Mouse (Mus musculus) left cerebral cortex, postnatal 10 days (tissue): Measurements from ENCODE around the gene Pcnx. TPM values are rescaled to one million over a fixed set of nuclear protein-coding genes. Genes with fewer than 3 reads are reported as not detected.

Source experiments
- DNase-seq, 2 experiments: peaks; one replicate each; pipeline ENCODE4 v3.0.0; 2021 to 2022; ENCODE audit warnings: low spot score in 2 of 2, mixed read lengths in 1 of 2; ENCODE audit errors: extremely low spot score in 1 of 2
- intact Hi-C: fragments of 180-260 bp; cut with DNase I; formaldehyde crosslinking; loops from one replicate; pipeline ENCODE4 v1.15.1; 2025
- total RNA-seq, 2 experiments: library from RNA; stranded (reverse); gene quantifications; 2 replicates each; pipeline ENCODE4 v1.2.3; 2021

The Pcnx gene
- total RNA-seq, 2 experiments from 2014 or later: 107 to 115 TPM

GRCm38 (mm10) chr12:81849629-81850028 lies 10.2 kb upstream of the Pcnx start:
- no peak for DNase-seq
- intact Hi-C loops: no loop called here

- intact Hi-C loops: no loop called here
- DNase-seq: no peak
Measured at GRCm38 (mm10) chr12:81852551-81852950, 7.3 kb upstream of the Pcnx start.

GRCm38 (mm10) chr12:81852977-81853376 lies 6.8 kb upstream of the Pcnx start:
- DNase-seq: peak in 1 of 2 experiments; percentile 28
- intact Hi-C loops: no loop called here

DNA sequence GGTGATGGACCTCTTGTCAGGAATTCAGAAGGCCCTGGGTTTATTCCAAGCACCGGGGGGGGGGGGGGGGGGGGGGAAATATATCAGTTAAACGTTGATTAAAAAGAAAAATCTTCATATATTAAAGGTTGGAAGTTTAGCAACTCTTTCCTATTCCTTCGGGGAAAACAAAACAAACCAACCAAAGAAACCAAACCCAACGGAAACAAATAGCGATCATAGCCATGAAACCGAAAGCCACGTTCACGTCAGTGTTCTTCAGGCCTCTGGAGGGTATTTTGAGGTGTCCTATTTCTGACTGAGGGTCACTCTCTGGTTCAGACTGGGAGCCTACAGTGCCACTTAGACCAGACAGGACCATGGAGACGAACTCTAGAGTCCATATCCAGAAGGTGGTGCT lies 6.3 kb upstream of the Pcnx start:
- no peak for DNase-seq
- intact Hi-C loops: no loop called here

DNA sequence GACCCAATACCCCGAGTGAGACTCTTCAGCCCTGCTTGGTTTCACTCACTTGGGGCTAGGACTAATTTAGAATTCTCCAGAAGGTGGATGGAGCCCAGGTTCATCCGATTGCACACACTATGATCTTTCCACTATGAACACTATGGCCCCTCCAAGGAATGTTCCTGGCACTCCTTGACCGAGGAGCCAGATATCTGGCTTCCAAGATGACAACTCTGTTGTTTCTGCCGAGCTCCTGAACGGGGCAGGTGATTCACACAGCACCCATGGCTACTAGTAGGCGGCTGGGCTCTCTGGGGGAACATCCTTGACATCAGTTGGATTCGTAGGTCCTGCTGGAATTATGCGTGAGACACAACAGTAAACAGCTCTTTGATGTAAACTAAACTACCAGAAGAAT lies 4.8 kb upstream of the Pcnx start:
- intact Hi-C loops: loop anchor here (5.0 kb wide), 1 partner anchor 48 kb away; no protein-coding TSS in a partner anchor
- DNase-seq: no peak

DNA sequence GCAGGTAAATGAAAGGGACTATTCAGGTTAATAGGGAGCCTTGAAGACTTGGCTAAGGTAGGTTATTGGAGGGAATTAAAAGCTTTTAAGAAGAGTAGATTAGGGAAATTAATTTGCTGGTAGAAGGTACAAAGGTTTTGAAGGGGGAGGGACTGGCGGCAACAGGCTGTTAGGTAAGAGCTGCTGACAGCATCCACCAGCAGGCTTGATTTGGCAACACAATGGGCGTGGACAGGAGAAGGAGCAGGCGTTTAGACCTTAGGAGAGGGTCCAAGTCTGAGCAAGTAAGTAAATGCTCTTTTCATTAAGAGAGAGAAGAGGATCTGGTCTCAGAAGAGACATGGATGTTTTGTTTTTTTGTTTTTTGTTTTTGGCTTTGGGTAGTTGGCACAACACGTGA lies 3.1 kb upstream of the Pcnx start:
- DNase-seq: no peak
- intact Hi-C loops: loop anchor here (5.0 kb wide), 1 partner anchor 49 kb away; no protein-coding TSS in a partner anchor

DNA sequence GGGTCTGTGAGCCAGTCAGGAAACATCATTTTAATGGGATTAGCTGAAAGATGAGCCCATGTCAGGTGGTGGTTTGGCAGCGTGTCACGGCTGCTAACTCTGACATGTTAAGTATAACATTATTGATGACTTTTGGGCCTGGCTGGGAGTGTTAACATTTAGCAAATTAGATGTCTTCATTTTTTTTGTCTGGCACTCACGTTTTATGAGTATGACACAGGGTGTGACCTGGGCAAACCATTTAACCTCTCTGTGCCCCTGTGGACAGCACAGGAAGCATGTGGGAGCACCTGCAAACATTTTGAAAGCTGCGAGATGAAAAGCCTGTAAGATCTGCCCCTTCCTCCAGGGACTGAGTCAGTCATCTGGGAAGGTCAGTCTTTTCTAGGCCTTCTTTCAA lies 2.6 kb upstream of the Pcnx start:
- DNase-seq: no peak
- intact Hi-C loops: loop anchor here (5.0 kb wide), 1 partner anchor 50 kb away; no protein-coding TSS in a partner anchor

GRCm38 (mm10) chr12:81857978-81858569 lies 1.7 kb upstream of the Pcnx start:
- intact Hi-C loops: loop anchor here (5.0 kb wide), 1 partner anchor 51 kb away; no protein-coding TSS in a partner anchor
- DNase-seq: peak in 1 of 2 experiments; percentile 29

GRCm38 (mm10) chr12:81860308-81861181 lies 722 bp downstream of the Pcnx start:
- peak; percentile 31 to 76 for DNase-seq
- intact Hi-C loops: loop anchor here (5.0 kb wide), 1 partner anchor 57 kb away; no protein-coding TSS in a partner anchor

GRCm38 (mm10) chr12:81861199-81862085 lies 1.6 kb downstream of the Pcnx start:
- DNase-seq: no peak
- intact Hi-C loops: loop anchor here (5.0 kb wide), 1 partner anchor 56 kb away; no protein-coding TSS in a partner anchor

GRCm38 (mm10) chr12:81862351-81862802 lies 2.6 kb downstream of the Pcnx start:
- peak in 1 of 2 experiments; percentile 29 for DNase-seq
- intact Hi-C loops: loop anchor here (5.0 kb wide), 1 partner anchor 55 kb away; no protein-coding TSS in a partner anchor

GRCm38 (mm10) chr12:81863949-81864348 lies 4.1 kb downstream of the Pcnx start:
- intact Hi-C loops: loop anchor here (5.0 kb wide), 1 partner anchor 53 kb away; no protein-coding TSS in a partner anchor
- no peak for DNase-seq

- intact Hi-C loops: no loop called here
- no peak for DNase-seq
Measured at GRCm38 (mm10) chr12:81865183-81865582, 5.4 kb downstream of the Pcnx start.

DNA sequence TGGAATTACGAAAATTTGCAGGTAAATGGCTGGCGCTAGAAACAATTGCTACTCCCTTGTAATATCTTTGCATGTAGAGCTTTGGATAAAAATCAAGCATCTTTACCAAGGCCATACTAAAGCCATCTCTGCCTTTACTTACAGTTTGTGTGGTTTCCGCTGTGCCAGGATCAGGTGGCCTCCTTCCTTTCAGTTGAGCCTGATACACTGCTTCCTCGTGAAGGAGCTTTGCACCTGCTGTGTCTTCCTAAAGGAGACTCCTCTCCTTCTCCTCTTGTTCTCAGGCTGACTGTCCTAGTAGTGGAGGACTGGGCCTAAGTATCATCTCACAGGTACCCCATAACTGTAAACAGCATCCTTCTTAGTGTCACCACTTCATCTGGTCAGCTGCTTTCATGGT lies 7.5 kb downstream of the Pcnx start:
- intact Hi-C loops: no loop called here

DNA sequence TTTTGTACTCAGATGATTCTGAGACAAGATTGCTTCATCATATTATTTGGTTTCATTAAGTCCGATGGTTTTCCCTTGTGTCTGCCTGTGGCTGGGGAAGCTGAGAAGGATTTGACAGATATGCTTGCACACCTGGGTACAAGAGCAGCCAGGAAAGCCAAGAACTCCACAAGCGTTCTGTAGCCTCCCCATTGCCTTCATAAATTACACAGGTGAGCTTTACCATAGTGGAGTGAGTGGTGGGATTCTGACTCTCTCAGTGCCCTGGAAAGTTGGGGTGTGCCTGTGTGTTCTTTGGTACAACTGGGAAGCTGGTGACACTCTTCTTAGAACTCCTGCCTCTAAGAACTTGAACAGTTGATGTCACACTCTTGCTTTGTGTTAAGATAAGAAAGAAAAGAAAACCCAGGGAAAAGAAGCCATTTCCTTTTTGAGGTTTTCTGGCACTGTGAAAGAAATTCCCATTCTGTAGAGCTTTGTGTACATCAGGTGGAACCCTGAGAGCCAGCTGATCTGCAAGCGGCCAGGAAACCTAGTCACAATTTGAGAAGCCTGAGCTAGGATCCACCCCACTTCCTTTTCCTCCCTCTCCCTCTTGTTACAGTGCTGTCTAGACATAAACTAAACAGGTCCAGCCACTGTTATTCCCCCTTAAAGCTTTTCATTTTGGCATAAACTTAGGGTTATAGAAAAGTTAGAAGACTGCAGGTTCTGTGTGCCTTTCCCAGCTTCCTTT lies 9.6 kb downstream of the Pcnx start:
- peak in 1 of 2 experiments; percentile 33 for DNase-seq
- intact Hi-C loops: no loop called here

More for the DNA sequence above, 7.5 kb downstream of the Pcnx start:
- DNase-seq: no peak

- DNase-seq: no peak
Measured at GRCm38 (mm10) chr12:81873345-81873744, 13.5 kb downstream of the Pcnx start.

DNA sequence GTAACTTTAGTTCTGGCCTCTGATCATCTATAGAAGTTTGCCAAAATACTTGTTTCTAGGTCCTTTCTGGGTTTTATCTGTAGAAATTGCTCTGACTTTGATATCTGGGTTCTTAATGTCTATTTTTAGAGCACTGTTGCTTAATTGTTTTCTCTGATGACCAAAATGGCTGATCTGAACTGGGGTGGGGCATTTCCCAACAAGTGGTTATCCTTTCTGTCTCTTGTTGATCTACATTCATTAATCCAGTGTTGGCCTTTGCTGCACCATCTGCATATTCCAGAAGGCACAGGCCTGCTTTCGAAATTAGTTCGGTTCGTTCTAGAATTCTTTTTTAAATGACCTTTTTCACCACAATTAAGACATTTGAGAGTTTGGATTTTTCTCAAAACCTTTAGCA lies 20.3 kb downstream of the Pcnx start:
- no peak for DNase-seq
- intact Hi-C loops: no loop called here

More at GRCm38 (mm10) chr12:81873345-81873744, 13.5 kb downstream of the Pcnx start:
- intact Hi-C loops: no loop called here
